Mouse (Mus musculus) embryonic facial prominence, embryonic 12.5 days (tissue): ENCODE measurements at regions not wholly inside any gene's neighbourhood (a gene's known extent, or its start where the extent isn't known, plus 50 kb on each side); places are given as distances from the start of the nearest gene placed in this dataset.

Source experiments
- ATAC-seq: fragments of 200-750 bp; cut with Nextera tagmentation; 2 replicates; pipeline ENCODE4 v1.8.0; 2017; ENCODE audit not compliant: insufficient number of reproducible peaks, insufficient read depth, low FRiP score, low TSS enrichment
- H3K27ac ChIP-seq: fragments of 300-500 bp; sonication (generic); 2 replicates; pipeline ENCODE4 v1.5.1; 2016; ENCODE audit warnings: mild to moderate bottlenecking
- H3K27me3 ChIP-seq: fragments of 300-500 bp; sonication (generic); 2 replicates; pipeline ENCODE4 v1.6.1; 2016; ENCODE audit warnings: mild to moderate bottlenecking, moderate library complexity
- H3K36me3 ChIP-seq: fragments of 300-500 bp; sonication (generic); 2 replicates; pipeline ENCODE4 v1.6.1; 2016; ENCODE audit warnings: mild to moderate bottlenecking
- H3K4me1 ChIP-seq: fragments of 300-500 bp; sonication (generic); 2 replicates; pipeline ENCODE4 v1.6.1; 2016
- H3K4me2 ChIP-seq: fragments of 300-500 bp; sonication (generic); replicated peaks from 2 replicates; pipeline ENCODE4 v1.6.1; 2016; ENCODE audit warnings: mild to moderate bottlenecking, moderate library complexity
- H3K4me3 ChIP-seq: fragments of 300-500 bp; sonication (generic); 2 replicates; pipeline ENCODE4 v1.5.1; 2016; ENCODE audit warnings: mild to moderate bottlenecking
- H3K9ac ChIP-seq: fragments of 300-500 bp; sonication (generic); 2 replicates; pipeline ENCODE4 v1.6.1; 2016; ENCODE audit warnings: mild to moderate bottlenecking, moderate library complexity
- H3K9me3 ChIP-seq: fragments of 300-500 bp; sonication (generic); 2 replicates; pipeline ENCODE4 v1.6.1; 2016; ENCODE audit warnings: mild to moderate bottlenecking, moderate library complexity
- WGBS: fragments of 180-500 bp; shearing (Covaris S2); methylation state at CpG from one replicate; pipeline ENCODE4 v1.1.7; 2016; 5-methylcytosine and 5-hydroxymethylcytosine counted together

- H3K9ac ChIP-seq = no peak overlapping the region
- H3K4me3 ChIP-seq = no peak overlapping the region
- no peaks in the 10 kb centered on the region for H3K9me3 ChIP-seq
- H3K27me3 ChIP-seq = no peaks in the 10 kb centered on the region
- no peaks in the 10 kb centered on the region for H3K36me3 ChIP-seq
- H3K4me2 ChIP-seq = no peak overlapping the region
- 79% methylated on average over 5 of the region's 5 CpGs for WGBS
- H3K4me1 ChIP-seq = no peaks in the 10 kb centered on the region
- no peak overlapping the region for H3K27ac ChIP-seq
- no peak for ATAC-seq
Observed at GRCm38 (mm10) chr4:54704696-54705095, 240.2 kb upstream of the Zfp462 start.

GRCm38 (mm10) chr4:54709751-54710150 is 235.1 kb upstream of the Zfp462 start:
- Histone ChIP-seq H3K27me3 (no peaks in the 10 kb centered on the region), H3K4me1 (0 out of 2 replicates have a peak, but pooled peaks cover 8% of the 10 kb centered on the region), H3K27ac (no peak overlapping the region), H3K36me3 (no peaks in the 10 kb centered on the region), H3K9ac (no peak overlapping the region), H3K4me2 (no peak overlapping the region), H3K9me3 (no peaks in the 10 kb centered on the region), H3K4me3 (no peak overlapping the region)
- ATAC-seq = no peak

GRCm38 (mm10) chr4:54712929-54713328 is 231.9 kb upstream of the Zfp462 start:
- 45% methylated on average over 3 of the region's 3 CpGs for WGBS
- peak; percentile 60 for ATAC-seq
- Histone ChIP-seq H3K4me1 (0 out of 2 replicates have a peak, but pooled peaks cover 8% of the 10 kb centered on the region), H3K27ac (no peak overlapping the region), H3K9ac (no peak overlapping the region), H3K9me3 (no peaks in the 10 kb centered on the region), H3K36me3 (no peaks in the 10 kb centered on the region), H3K4me3 (no peak overlapping the region), H3K27me3 (no peaks in the 10 kb centered on the region), H3K4me2 (no peak overlapping the region)

- H3K27ac ChIP-seq = no peak overlapping the region
- ATAC-seq = no peak
- no peak overlapping the region for H3K4me3 ChIP-seq
- no peak overlapping the region for H3K9ac ChIP-seq
- 77% methylated on average over 9 of the region's 9 CpGs for WGBS
- H3K9me3 ChIP-seq = no peaks in the 10 kb centered on the region
- no peaks in the 10 kb centered on the region for H3K27me3 ChIP-seq
- 0 out of 2 replicates have a peak, but pooled peaks cover 8% of the 10 kb centered on the region for H3K4me1 ChIP-seq
- H3K4me2 ChIP-seq = no peak overlapping the region
- H3K36me3 ChIP-seq = no peaks in the 10 kb centered on the region
Observed at GRCm38 (mm10) chr4:54714612-54715342, 230.1 kb upstream of the Zfp462 start.

- 83% methylated on average over 1 of the region's 1 CpGs for WGBS
- H3K9ac ChIP-seq = no peak overlapping the region
- ATAC-seq = no peak
Observed at GRCm38 (mm10) chr4:54718083-54718482, 226.8 kb upstream of the Zfp462 start.

GRCm38 (mm10) chr4:54739001-54739400 is 205.8 kb upstream of the Zfp462 start:
- Histone ChIP-seq H3K9me3 (no peaks in the 10 kb centered on the region), H3K4me3 (no peak overlapping the region), H3K27me3 (no peaks in the 10 kb centered on the region), H3K36me3 (no peaks in the 10 kb centered on the region), H3K27ac (no peak overlapping the region), H3K4me1 (no peaks in the 10 kb centered on the region), H3K4me2 (no peak overlapping the region), H3K9ac (no peak overlapping the region)
- ATAC-seq = no peak
- WGBS = 75% methylated on average over 5 of the region's 5 CpGs

More at GRCm38 (mm10) chr4:54718083-54718482, 226.8 kb upstream of the Zfp462 start:
- H3K27me3 ChIP-seq = no peaks in the 10 kb centered on the region
- no peak overlapping the region for H3K4me3 ChIP-seq
- H3K9me3 ChIP-seq = no peaks in the 10 kb centered on the region
- 0 out of 2 replicates have a peak, but pooled peaks cover 3% of the 10 kb centered on the region for H3K4me1 ChIP-seq
- H3K36me3 ChIP-seq = no peaks in the 10 kb centered on the region
- H3K27ac ChIP-seq = no peak overlapping the region
- H3K4me2 ChIP-seq = no peak overlapping the region

GRCm38 (mm10) chr4:54751458-54751857 is 193.4 kb upstream of the Zfp462 start:
- H3K27ac ChIP-seq = no peak overlapping the region
- ATAC-seq = no peak
- H3K4me1 ChIP-seq = no peaks in the 10 kb centered on the region
- no peak overlapping the region for H3K9ac ChIP-seq
- H3K36me3 ChIP-seq = no peaks in the 10 kb centered on the region
- H3K27me3 ChIP-seq = no peaks in the 10 kb centered on the region
- H3K4me2 ChIP-seq = no peak overlapping the region
- WGBS = 75% methylated on average over 2 of the region's 2 CpGs
- no peak overlapping the region for H3K4me3 ChIP-seq
- no peaks in the 10 kb centered on the region for H3K9me3 ChIP-seq

- Histone ChIP-seq H3K9ac (no peak overlapping the region), H3K36me3 (no peaks in the 10 kb centered on the region), H3K4me1 (peaks cover 7% of the 10 kb centered on the region), H3K9me3 (no peaks in the 10 kb centered on the region), H3K27me3 (no peaks in the 10 kb centered on the region), H3K27ac (no peak overlapping the region), H3K4me3 (no peak overlapping the region), H3K4me2 (no peak overlapping the region)
- ATAC-seq = no peak
- 80% methylated on average over 4 of the region's 4 CpGs for WGBS
Observed at GRCm38 (mm10) chr4:54756441-54756840, 188.4 kb upstream of the Zfp462 start.

GRCm38 (mm10) chr4:54757715-54758500 is 186.9 kb upstream of the Zfp462 start:
- H3K27ac ChIP-seq = peak overlapping the region; percentile 46; the same call in 1 of the 2 replicates

GRCm38 (mm10) chr4:54758501-54758829 is 186.4 kb upstream of the Zfp462 start:
- peak overlapping the region; percentile 44 for H3K4me2 ChIP-seq
- 16% methylated on average over 8 of the region's 8 CpGs for WGBS
- ATAC-seq = no peak
- H3K4me3 ChIP-seq = peak overlapping the region; percentile 13; the same call in 1 of the 2 replicates
- no peaks in the 10 kb centered on the region for H3K27me3 ChIP-seq
- H3K36me3 ChIP-seq = no peaks in the 10 kb centered on the region
- no peak overlapping the region for H3K9ac ChIP-seq
- peak overlapping the region; percentile 46; the same call in 1 of the 2 replicates for H3K27ac ChIP-seq
- no peaks in the 10 kb centered on the region for H3K9me3 ChIP-seq
- peaks cover 7% of the 10 kb centered on the region for H3K4me1 ChIP-seq

More at GRCm38 (mm10) chr4:54757715-54758500, 186.9 kb upstream of the Zfp462 start:
- Histone ChIP-seq H3K9ac (no peak overlapping the region), H3K4me2 (peak overlapping the region; percentile 44), H3K4me1 (peaks cover 7% of the 10 kb centered on the region), H3K27me3 (no peaks in the 10 kb centered on the region), H3K9me3 (no peaks in the 10 kb centered on the region), H3K36me3 (no peaks in the 10 kb centered on the region), H3K4me3 (peak overlapping the region; percentile 13; the same call in 1 of the 2 replicates)
- WGBS = 29% methylated on average over 19 of the region's 19 CpGs
- no peak for ATAC-seq

- no peak for ATAC-seq
- no peak overlapping the region for H3K9ac ChIP-seq
- H3K9me3 ChIP-seq = no peaks in the 10 kb centered on the region
- H3K36me3 ChIP-seq = no peaks in the 10 kb centered on the region
- no peaks in the 10 kb centered on the region for H3K27me3 ChIP-seq
- no peak overlapping the region for H3K27ac ChIP-seq
- no peak overlapping the region for H3K4me3 ChIP-seq
- 52% methylated on average over 5 of the region's 5 CpGs for WGBS
- peaks cover 7% of the 10 kb centered on the region for H3K4me1 ChIP-seq
- H3K4me2 ChIP-seq = no peak overlapping the region
Observed at GRCm38 (mm10) chr4:54761257-54761656, 183.6 kb upstream of the Zfp462 start.

- H3K4me2 ChIP-seq = no peak overlapping the region
- no peaks in the 10 kb centered on the region for H3K36me3 ChIP-seq
- 70% methylated on average over 1 of the region's 1 CpGs for WGBS
- no peak overlapping the region for H3K9ac ChIP-seq
- no peak for ATAC-seq
- no peaks in the 10 kb centered on the region for H3K27me3 ChIP-seq
- no peak overlapping the region for H3K4me3 ChIP-seq
- no peak overlapping the region for H3K27ac ChIP-seq
- H3K4me1 ChIP-seq = peaks cover 11% of the 10 kb centered on the region
- H3K9me3 ChIP-seq = no peaks in the 10 kb centered on the region
Observed at GRCm38 (mm10) chr4:54765045-54765444, 179.8 kb upstream of the Zfp462 start.
